10 mouse cellular contexts compared by ENCODE assay signal in genomic region chr14:61850244-61850643, GRCm38 (mm10).
"Had no signal": no experiment of that assay in that cellular context is flagged by ENCODE, and none has a peak within 500 bp of the region (broad histone marks: within the 10 kb centered on the region; RNA-seq: fewer than 3 reads in every experiment).

No protein-coding gene starts in this region.

- DNase-seq: kidney, postnatal 25 days; layer of hippocampus, adult 9-11 months; liver; lung, adult 18-20 months; lung, postnatal 14 days; lung, postnatal 4 days; right cerebral cortex, adult 18-20 months; right cerebral cortex, postnatal 25 days; spleen, adult 18-20 months; thymus, postnatal 25 days had no signal
